Mouse (Mus musculus): ENCODE measurements around the gene Hrh2. TPM values are rescaled to one million over a fixed set of nuclear protein-coding genes. Genes with fewer than 3 reads are reported as not detected.

Hrh2 gene
- polyA plus RNA-seq, 1 experiment from 2014 or later, result not detected

- Histone ChIP-seq H3K9ac (ENCODE audit: low read length) (no peak overlapping the region), H3K27ac (ENCODE audit: low read depth, low read length) (no peak overlapping the region), H3K36me3 (ENCODE audit: control insufficient read depth, insufficient read depth, low read length) (no peaks in the 10 kb centered on the region), H3K27me3 (ENCODE audit: control insufficient read depth, insufficient read depth, low read length) (no peaks in the 10 kb centered on the region), H3K4me2 (ENCODE audit: low read depth) (no peak overlapping the region), H3K9me3 (ENCODE audit: control insufficient read depth, low read length) (no peaks in the 10 kb centered on the region), H3K4me1 (ENCODE audit: control insufficient read depth, insufficient read depth, low read length) (peaks cover 6% of the 10 kb centered on the region; the same call in 1 of the 2 replicates), H3K4me3 (ENCODE audit: low read depth, low read length) (no peak overlapping the region)
- 81% methylated on average over 8 of the region's 8 CpGs for WGBS
- no peak for ATAC-seq (ENCODE audit: insufficient read depth, low FRiP score, low TSS enrichment)
- no peak for DNase-seq (ENCODE audit: low spot score)
Measured at GRCm38 (mm10) chr13:54269628-54270027, 77.7 kb downstream of the Hrh2 start.

- DNase-seq (ENCODE audit: low spot score) (no peak), ATAC-seq (ENCODE audit: insufficient read depth, low FRiP score, low TSS enrichment) (no peak)
- H3K36me3 ChIP-seq (ENCODE audit: control insufficient read depth, insufficient read depth, low read length), result no peaks in the 10 kb centered on the region
- H3K4me2 ChIP-seq (ENCODE audit: low read depth), result no peak overlapping the region
- H3K4me1 ChIP-seq (ENCODE audit: control insufficient read depth, insufficient read depth, low read length), result no peaks in the 10 kb centered on the region
- no peaks in the 10 kb centered on the region for H3K27me3 ChIP-seq (ENCODE audit: control insufficient read depth, insufficient read depth, low read length)
- H3K9ac ChIP-seq (ENCODE audit: low read length), result no peak overlapping the region
- no peaks in the 10 kb centered on the region for H3K9me3 ChIP-seq (ENCODE audit: control insufficient read depth, low read length)
- WGBS, result 92% methylated on average over 7 of the region's 7 CpGs
- no peak overlapping the region for H3K4me3 ChIP-seq (ENCODE audit: low read depth, low read length)
- no peak overlapping the region for H3K27ac ChIP-seq (ENCODE audit: low read depth, low read length)
Measured at GRCm38 (mm10) chr13:54272076-54272475, 80.1 kb downstream of the Hrh2 start.

GRCm38 (mm10) chr13:54277406-54277805 is 85.5 kb downstream of the Hrh2 start:
- no peaks in the 10 kb centered on the region for H3K27me3 ChIP-seq (ENCODE audit: control insufficient read depth, insufficient read depth, low read length)
- H3K9me3 ChIP-seq (ENCODE audit: control insufficient read depth, low read length), result no peaks in the 10 kb centered on the region
- H3K4me1 ChIP-seq (ENCODE audit: control insufficient read depth, insufficient read depth, low read length), result no peaks in the 10 kb centered on the region
- H3K4me2 ChIP-seq (ENCODE audit: low read depth), result no peak overlapping the region
- no peaks in the 10 kb centered on the region for H3K36me3 ChIP-seq (ENCODE audit: control insufficient read depth, insufficient read depth, low read length)
- no peak overlapping the region for H3K9ac ChIP-seq (ENCODE audit: low read length)
- WGBS, result 84% methylated on average over 6 of the region's 6 CpGs
- H3K27ac ChIP-seq (ENCODE audit: low read depth, low read length), result no peak overlapping the region
- ATAC-seq (ENCODE audit: insufficient read depth, low FRiP score, low TSS enrichment) (no peak), DNase-seq (ENCODE audit: low spot score) (no peak)
- H3K4me3 ChIP-seq (ENCODE audit: low read depth, low read length), result no peak overlapping the region

- DNase-seq (ENCODE audit: low spot score) (no peak), ATAC-seq (ENCODE audit: insufficient read depth, low FRiP score, low TSS enrichment) (no peak)
- H3K36me3 ChIP-seq (ENCODE audit: control insufficient read depth, insufficient read depth, low read length), result no peaks in the 10 kb centered on the region
- no peak overlapping the region for H3K27ac ChIP-seq (ENCODE audit: low read depth, low read length)
- no peak overlapping the region for H3K9ac ChIP-seq (ENCODE audit: low read length)
- 89% methylated on average over 7 of the region's 7 CpGs for WGBS
- H3K27me3 ChIP-seq (ENCODE audit: control insufficient read depth, insufficient read depth, low read length), result no peaks in the 10 kb centered on the region
- peaks cover 5% of the 10 kb centered on the region; the same call in 1 of the 2 replicates for H3K4me1 ChIP-seq (ENCODE audit: control insufficient read depth, insufficient read depth, low read length)
- H3K4me2 ChIP-seq (ENCODE audit: low read depth), result no peak overlapping the region
- H3K9me3 ChIP-seq (ENCODE audit: control insufficient read depth, low read length), result no peaks in the 10 kb centered on the region
- no peak overlapping the region for H3K4me3 ChIP-seq (ENCODE audit: low read depth, low read length)
Measured at GRCm38 (mm10) chr13:54280366-54280765, 88.4 kb downstream of the Hrh2 start.

- H3K27me3 ChIP-seq (ENCODE audit: control insufficient read depth, insufficient read depth, low read length), result no peaks in the 10 kb centered on the region
- WGBS, result 80% methylated on average over 7 of the region's 7 CpGs
- H3K36me3 ChIP-seq (ENCODE audit: control insufficient read depth, insufficient read depth, low read length), result no peaks in the 10 kb centered on the region
- H3K4me2 ChIP-seq (ENCODE audit: low read depth), result no peak overlapping the region
- ATAC-seq (ENCODE audit: insufficient read depth, low FRiP score, low TSS enrichment), result no peak
- no peak overlapping the region for H3K4me3 ChIP-seq (ENCODE audit: low read depth, low read length)
- no peaks in the 10 kb centered on the region for H3K9me3 ChIP-seq (ENCODE audit: control insufficient read depth, low read length)
- H3K27ac ChIP-seq (ENCODE audit: low read depth, low read length), result no peak overlapping the region
- H3K4me1 ChIP-seq (ENCODE audit: control insufficient read depth, insufficient read depth, low read length), result peaks cover 5% of the 10 kb centered on the region; the same call in 1 of the 2 replicates
- DNase-seq (ENCODE audit: low spot score), result no peak
- H3K9ac ChIP-seq (ENCODE audit: low read length), result no peak overlapping the region
Measured at GRCm38 (mm10) chr13:54281149-54281548, 89.2 kb downstream of the Hrh2 start.

GRCm38 (mm10) chr13:54281623-54282022 is 89.7 kb downstream of the Hrh2 start:
- Histone ChIP-seq H3K27me3 (ENCODE audit: control insufficient read depth, insufficient read depth, low read length) (no peaks in the 10 kb centered on the region), H3K27ac (ENCODE audit: low read depth, low read length) (no peak overlapping the region), H3K9ac (ENCODE audit: low read length) (no peak overlapping the region), H3K4me1 (ENCODE audit: control insufficient read depth, insufficient read depth, low read length) (peaks cover 5% of the 10 kb centered on the region; the same call in 1 of the 2 replicates), H3K9me3 (ENCODE audit: control insufficient read depth, low read length) (no peaks in the 10 kb centered on the region), H3K4me3 (ENCODE audit: low read depth, low read length) (no peak overlapping the region), H3K36me3 (ENCODE audit: control insufficient read depth, insufficient read depth, low read length) (no peaks in the 10 kb centered on the region), H3K4me2 (ENCODE audit: low read depth) (no peak overlapping the region)
- ATAC-seq (ENCODE audit: insufficient read depth, low FRiP score, low TSS enrichment) (no peak), DNase-seq (ENCODE audit: low spot score) (no peak)
- WGBS, result 35% methylated on average over 8 of the region's 8 CpGs

- H3K27ac ChIP-seq (ENCODE audit: low read depth, low read length), result no peak overlapping the region
- no peaks in the 10 kb centered on the region for H3K27me3 ChIP-seq (ENCODE audit: control insufficient read depth, insufficient read depth, low read length)
- ATAC-seq (ENCODE audit: insufficient read depth, low FRiP score, low TSS enrichment), result no peak
- no peak overlapping the region for H3K4me3 ChIP-seq (ENCODE audit: low read depth, low read length)
- peak overlapping the region; percentile 32 for H3K4me2 ChIP-seq (ENCODE audit: low read depth)
- H3K4me1 ChIP-seq (ENCODE audit: control insufficient read depth, insufficient read depth, low read length), result peaks cover 5% of the 10 kb centered on the region; the same call in 1 of the 2 replicates
- WGBS, result 16% methylated on average over 17 of the region's 17 CpGs
- H3K9ac ChIP-seq (ENCODE audit: low read length), result no peak overlapping the region
- H3K36me3 ChIP-seq (ENCODE audit: control insufficient read depth, insufficient read depth, low read length), result no peaks in the 10 kb centered on the region
- H3K9me3 ChIP-seq (ENCODE audit: control insufficient read depth, low read length), result no peaks in the 10 kb centered on the region
- no peak for DNase-seq (ENCODE audit: low spot score)
Measured at GRCm38 (mm10) chr13:54282149-54282860, 90.4 kb downstream of the Hrh2 start.

GRCm38 (mm10) chr13:54282861-54283206 is 90.9 kb downstream of the Hrh2 start:
- Histone ChIP-seq H3K27me3 (ENCODE audit: control insufficient read depth, insufficient read depth, low read length) (no peaks in the 10 kb centered on the region), H3K27ac (ENCODE audit: low read depth, low read length) (no peak overlapping the region), H3K36me3 (ENCODE audit: control insufficient read depth, insufficient read depth, low read length) (no peaks in the 10 kb centered on the region), H3K4me1 (ENCODE audit: control insufficient read depth, insufficient read depth, low read length) (peaks cover 5% of the 10 kb centered on the region; the same call in 1 of the 2 replicates), H3K9ac (ENCODE audit: low read length) (no peak overlapping the region), H3K9me3 (ENCODE audit: control insufficient read depth, low read length) (no peaks in the 10 kb centered on the region), H3K4me3 (ENCODE audit: low read depth, low read length) (no peak overlapping the region), H3K4me2 (ENCODE audit: low read depth) (peak overlapping the region; percentile 32)
- peak; percentile 58; the same call in 1 of the 2 replicates for ATAC-seq (ENCODE audit: insufficient read depth, low FRiP score, low TSS enrichment)
- peak; percentile 48 for DNase-seq (ENCODE audit: low spot score)
- WGBS, result 2% methylated on average over 10 of the region's 10 CpGs
